In genomic region chr1:119907206-119907748, GRCm38 (mm10) we compare ENCODE assay signal across 19 mouse cellular contexts. TPM values are rescaled to one million over a fixed set of nuclear protein-coding genes. Genes with fewer than 3 reads are reported as not detected.
DNase-seq lines count a peak whose midpoint lies in the region; ATAC-seq and TF ChIP-seq lines count a peak whose summit lies in the region.
"Had no signal": no experiment of that assay in that cellular context is flagged by ENCODE, and none has a peak within 500 bp of the region (broad histone marks: within the 10 kb centered on the region; RNA-seq: fewer than 3 reads in every experiment).

No protein-coding gene starts in this region.

- DNase-seq in cerebellum, postnatal 10 days: peak; percentile 58 to 67
- DNase-seq in kidney, adult 9 months: peak; percentile 15
- DNase-seq in kidney, adult 8-10 months: no peak
- no peak for DNase-seq in midbrain, embryonic 10.5 days (ENCODE audit: low spot score)
- no peak for DNase-seq in midbrain, postnatal 0 days (ENCODE audit: low spot score)
- DNase-seq in yolk sac, embryonic 10.5 days (ENCODE audit: low spot score): peak; percentile 16
- DNase-seq in right cerebral cortex, postnatal 10 days (ENCODE audit: low spot score in 2 of 2): no peak
- DNase-seq: adrenal gland, adult 8-10 months; cerebellum, adult 18-20 months; right cerebral cortex, adult 18-20 months had no signal

- no peak overlapping the region for H3K4me2 ChIP-seq in midbrain, postnatal 0 days (ENCODE audit: low read depth, low read length, poor library complexity, severe bottlenecking)
- H3K4me2 ChIP-seq: embryonic facial prominence, embryonic 12.5 days; heart, embryonic 12.5 days; kidney, embryonic 15.5 days; liver, embryonic 11.5 days had no signal

- H3K9ac ChIP-seq in midbrain, postnatal 0 days (replicated peaks; ENCODE audit: low read length, poor library complexity, severe bottlenecking): no peak overlapping the region
- H3K9ac ChIP-seq: embryonic facial prominence, embryonic 12.5 days; heart, embryonic 12.5 days; kidney, embryonic 15.5 days had no signal

- WGBS in midbrain, embryonic 10.5 days: 84% methylated on average over 2 of the region's 2 CpGs
- WGBS in midbrain, postnatal 0 days: 72% methylated on average over 2 of the region's 2 CpGs

- no peak for TF ChIP-seq CTCF in midbrain, postnatal 0 days (IDR thresholded peaks at IDR 0.05)

- H3K27ac ChIP-seq in midbrain, embryonic 10.5 days (replicated peaks): 0 out of 2 replicates have a peak overlapping the region, but pooled peaks have one; percentile 50
- H3K27ac ChIP-seq in midbrain, postnatal 0 days (ENCODE audit: low read depth, low read length): no peak overlapping the region
- H3K27ac ChIP-seq: embryonic facial prominence, embryonic 12.5 days; hindbrain, postnatal 0 days; kidney, embryonic 15.5 days had no signal

- H3K4me1 ChIP-seq in midbrain, embryonic 10.5 days: peaks cover 29% of the 10 kb centered on the region
- H3K4me1 ChIP-seq in midbrain, postnatal 0 days (ENCODE audit: insufficient read depth, low read length): 0 out of 2 replicates have a peak, but pooled peaks cover 3% of the 10 kb centered on the region

- H3K9me3 ChIP-seq in midbrain, embryonic 10.5 days (replicated peaks): no peaks in the 10 kb centered on the region
- no peaks in the 10 kb centered on the region for H3K9me3 ChIP-seq in midbrain, postnatal 0 days (ENCODE audit: low read length)
- H3K9me3 ChIP-seq: embryonic facial prominence, embryonic 12.5 days; G1E; heart, embryonic 12.5 days; kidney, embryonic 15.5 days had no signal

- no peak overlapping the region for H3K4me3 ChIP-seq in midbrain, embryonic 10.5 days
- H3K4me3 ChIP-seq in midbrain, postnatal 0 days (ENCODE audit: low read depth, low read length): no peak overlapping the region
- H3K4me3 ChIP-seq: embryonic facial prominence, embryonic 12.5 days; heart, embryonic 12.5 days; kidney, embryonic 15.5 days had no signal

- peaks cover 26% of the 10 kb centered on the region for H3K36me3 ChIP-seq in midbrain, embryonic 10.5 days
- 0 out of 2 replicates have a peak, but pooled peaks cover 4% of the 10 kb centered on the region for H3K36me3 ChIP-seq in midbrain, postnatal 0 days (ENCODE audit: insufficient read depth, low read length)

- no peaks in the 10 kb centered on the region for H3K27me3 ChIP-seq in midbrain, embryonic 10.5 days (ENCODE audit: low read depth, poor library complexity, severe bottlenecking)
- H3K27me3 ChIP-seq in midbrain, postnatal 0 days (ENCODE audit: insufficient read depth, low read length): no peaks in the 10 kb centered on the region
- H3K27me3 ChIP-seq: embryonic facial prominence, embryonic 12.5 days; heart, embryonic 12.5 days; kidney, embryonic 15.5 days had no signal

- ATAC-seq in cerebellum, adult (ENCODE audit: insufficient number of reproducible peaks, low FRiP score, low TSS enrichment): no peak
- ATAC-seq in midbrain, postnatal 0 days (ENCODE audit: low FRiP score): no peak
- ATAC-seq: CD4-positive, CD25-positive, alpha-beta regulatory T cell, adult 4 months; hindbrain, postnatal 0 days; midbrain, embryonic 16.5 days had no signal

RNA-seq across cellular contexts. Expression of gene Tmem177, which starts 5.7 kb away (rescaled TPM):
- polyA plus RNA-seq in midbrain, embryonic 10.5 days (2016; fragmentation: Nextera tagmentation; extraction: Ambion mirVana): 12.5 and 13.2 TPM in 2 replicates
- 5.4 and 5.7 TPM in 2 replicates for total RNA-seq in midbrain, postnatal 0 days (2014; rRNA removed)
- 3.5 and 3.6 TPM in 2 replicates for polyA plus RNA-seq in midbrain, postnatal 0 days (2015; fragmentation: Nextera tagmentation; extraction: Ambion mirVana)

Comparison
In these comparisons a context has a peak if more than half of its experiments do, and no peak if none do; other contexts are left out.
1. DNase-seq: peak in cerebellum, postnatal 10 days (2 of 2), kidney, adult 9 months (single experiment) and yolk sac, embryonic 10.5 days (single experiment); none in kidney, adult 8-10 months (0 of 2), midbrain, embryonic 10.5 days (single experiment), midbrain, postnatal 0 days (single experiment) and right cerebral cortex, postnatal 10 days (0 of 2).